Mouse (Mus musculus) heart, adult 2 months (tissue): Measurements from ENCODE around the gene Sipa1l1.

Source experiments
- CTCF ChIP-seq: fragments of 200-600 bp; IDR thresholded peaks from 2 replicates; pipeline ENCODE4 v1.8.1; 2022; ENCODE audit warnings: antibody characterized with exemption, mild to moderate bottlenecking, moderate library complexity
- EP300 ChIP-seq: fragments of 200-500 bp; IDR thresholded peaks from 2 replicates; pipeline ENCODE4 v1.6.1; 2011; ENCODE audit warnings: low read depth, low read length, control low read depth; ENCODE audit not compliant: insufficient read depth
- POLR2A ChIP-seq: fragments of 200-500 bp; IDR thresholded peaks from 2 replicates; pipeline ENCODE4 v1.6.1; 2011; ENCODE audit warnings: mild to moderate bottlenecking, low read depth, low read length, control low read depth; ENCODE audit not compliant: insufficient read depth

DNA sequence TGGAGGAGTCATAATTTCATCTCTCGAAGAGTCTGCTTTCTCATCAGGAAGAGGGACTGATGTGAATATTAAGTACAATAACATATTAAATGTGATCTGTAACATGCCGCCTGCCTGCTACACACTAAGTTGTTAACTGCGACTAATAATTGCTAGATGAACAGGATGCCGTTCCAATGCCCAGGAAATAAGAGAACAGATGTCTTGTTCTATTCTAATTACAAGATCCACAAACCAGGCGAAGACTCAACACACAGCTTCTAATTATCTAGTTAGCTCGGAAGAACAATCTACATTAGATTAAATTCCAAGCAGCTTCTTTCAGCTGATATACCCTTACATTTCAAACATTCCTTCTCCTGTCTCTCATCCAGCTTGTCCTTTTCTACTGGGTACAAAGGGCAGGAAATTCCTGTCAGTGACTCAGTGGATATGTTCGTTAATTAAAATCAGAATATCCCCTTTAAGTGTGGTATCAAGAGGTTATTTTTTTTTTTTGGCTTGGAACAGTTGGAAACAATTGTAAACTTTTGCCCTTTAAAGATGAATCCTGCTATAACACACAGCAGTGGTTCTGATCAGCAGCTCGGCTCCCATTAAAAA, 20.7 kb upstream of the Sipa1l1 start:
- TF ChIP-seq CTCF (no peak), EP300 (no peak), POLR2A (no peak)
